Mouse (Mus musculus) thymus, postnatal 0 days (tissue): ENCODE measurements around the gene Klhl29. TPM values are rescaled to one million over a fixed set of nuclear protein-coding genes. Genes with fewer than 3 reads are reported as not detected.

Experiments
- DNase-seq: peaks from one replicate; pipeline ENCODE4 v3.0.0-alpha.2; 2015; ENCODE audit warnings: low spot score
- polyA plus RNA-seq: library from polyadenylated mRNA; unstranded; fragments of >200 nt; fragmentation: Nextera tagmentation; extraction: Ambion mirVana; gene quantifications from 2 replicates; pipeline ENCODE4 v1.2.1, GENCODE M21; 2015

The Klhl29 gene
- polyA plus RNA-seq, 1 experiment from 2014 or later = 0.39 TPM

DNA sequence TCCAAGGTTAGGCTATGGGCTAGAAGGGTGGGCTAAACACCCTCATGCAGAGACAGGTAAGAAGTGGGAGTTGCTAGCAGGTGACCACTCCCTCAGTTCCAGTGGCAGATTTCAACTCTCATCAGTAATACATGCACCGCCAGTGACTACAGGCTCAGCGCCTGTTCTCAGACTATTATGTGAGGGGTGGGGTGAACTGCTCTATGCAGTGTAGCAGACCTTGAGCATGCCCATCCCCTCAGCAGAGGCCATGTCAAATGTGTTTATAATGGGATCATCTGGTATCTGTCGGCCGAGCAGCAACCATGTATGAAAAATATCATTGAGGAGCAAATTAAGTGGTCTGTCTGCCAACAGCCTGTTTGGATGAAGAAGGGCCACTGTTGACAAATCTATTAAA, 72.4 kb downstream of the Klhl29 start:
- no peak for DNase-seq

GRCm38 (mm10) chr12:5301841-5302240, 73.6 kb downstream of the Klhl29 start:
- no peak for DNase-seq

DNA sequence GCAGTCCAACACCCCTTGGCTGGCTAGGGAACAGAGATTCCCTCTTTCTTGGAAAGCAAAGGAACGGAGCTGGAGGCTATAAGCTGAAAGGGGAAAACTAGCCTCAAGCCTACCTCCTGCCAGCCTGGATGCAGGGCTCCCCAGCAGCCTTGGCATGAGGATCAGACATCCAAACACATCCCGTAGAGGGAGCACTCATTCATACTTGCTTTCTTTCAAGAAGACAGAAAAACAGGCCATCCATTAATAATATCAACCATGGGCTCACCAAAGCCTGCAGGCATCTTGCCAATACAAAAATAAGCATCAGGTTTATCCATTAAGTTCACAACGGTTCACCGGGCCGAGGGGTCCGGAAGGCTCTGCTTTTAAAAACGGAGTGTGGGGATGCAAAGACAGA, 79.1 kb downstream of the Klhl29 start:
- no peak for DNase-seq

GRCm38 (mm10) chr12:5292316-5292715, 83.2 kb downstream of the Klhl29 start:
- no peak for DNase-seq

DNA sequence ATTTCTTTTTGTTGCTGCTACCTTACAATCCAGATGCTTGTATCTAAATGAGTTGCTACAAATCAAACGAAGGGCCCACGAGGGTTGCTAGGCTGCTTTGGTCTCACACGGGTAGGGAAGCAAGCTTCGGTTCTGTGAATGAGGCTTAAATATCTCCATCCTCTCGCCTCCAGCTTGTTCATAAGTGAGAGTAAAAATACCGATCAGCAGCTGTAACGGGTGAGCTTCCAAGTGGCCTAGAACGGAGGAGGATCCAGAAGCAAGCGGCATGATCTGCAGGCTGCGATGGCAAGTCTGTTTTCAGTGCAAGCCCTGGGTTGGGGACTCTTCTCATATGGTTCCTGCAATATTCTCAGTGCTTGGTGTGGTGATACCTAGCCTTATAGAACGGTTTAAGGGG, 89.9 kb downstream of the Klhl29 start:
- DNase-seq = no peak

DNA sequence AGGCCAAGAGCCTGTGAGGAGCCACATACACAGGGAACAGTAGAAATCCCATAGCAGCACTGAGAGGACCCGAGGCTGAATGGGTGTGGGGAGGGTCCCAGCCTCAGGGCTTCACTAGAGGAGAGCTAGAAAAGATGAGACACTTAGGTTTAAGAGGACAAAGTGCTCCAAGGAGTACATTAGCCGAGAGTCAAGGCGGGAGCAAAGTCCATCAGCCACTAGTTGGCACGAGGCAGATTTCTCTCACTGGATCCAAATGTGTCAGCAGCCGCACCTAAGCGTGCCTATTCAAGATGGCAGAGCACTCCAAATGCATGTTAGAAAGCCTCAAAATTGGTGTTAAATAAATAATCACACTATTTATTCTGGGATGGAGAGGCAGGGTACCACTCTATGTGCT, 90.5 kb downstream of the Klhl29 start:
- DNase-seq = no peak

DNA sequence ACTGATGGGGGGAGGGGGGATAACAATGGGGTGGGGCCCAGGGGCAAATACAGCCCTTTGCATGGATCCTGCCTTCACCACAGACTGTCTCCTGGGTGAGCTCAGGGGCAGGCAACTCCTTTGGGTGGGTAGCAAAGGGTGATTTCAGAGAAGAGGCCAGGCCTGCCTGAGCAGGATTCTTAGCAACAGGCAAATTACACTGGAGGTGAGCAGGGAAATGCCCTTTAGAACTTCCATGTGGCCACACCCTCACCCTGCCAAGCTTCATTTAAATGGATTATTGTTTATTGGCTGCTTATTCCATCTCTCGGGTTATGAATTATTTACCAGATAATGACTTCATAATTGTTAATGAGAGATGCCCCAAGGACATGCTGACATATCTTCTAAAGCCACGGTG, 91.8 kb downstream of the Klhl29 start:
- no peak for DNase-seq

DNA sequence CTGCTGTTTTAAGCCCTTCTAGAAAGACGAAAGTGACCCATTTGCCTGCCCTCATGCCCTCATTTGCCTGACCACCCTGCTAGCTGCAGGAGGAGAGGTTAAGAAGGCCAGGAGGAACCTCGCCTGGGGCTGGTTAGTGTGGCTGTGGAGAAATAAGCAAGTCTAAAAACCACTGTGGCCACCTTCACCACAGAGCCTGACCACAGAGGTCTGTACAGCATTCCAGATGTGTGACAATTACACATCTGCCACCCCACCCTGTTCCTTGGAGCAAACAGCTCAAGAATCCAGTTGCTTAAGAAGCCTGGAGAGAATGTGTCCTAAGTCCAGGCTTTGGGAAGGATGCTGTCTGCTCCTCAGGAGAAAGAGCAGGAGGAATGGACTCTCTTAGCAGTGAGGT, 92.9 kb downstream of the Klhl29 start:
- DNase-seq = no peak

DNA sequence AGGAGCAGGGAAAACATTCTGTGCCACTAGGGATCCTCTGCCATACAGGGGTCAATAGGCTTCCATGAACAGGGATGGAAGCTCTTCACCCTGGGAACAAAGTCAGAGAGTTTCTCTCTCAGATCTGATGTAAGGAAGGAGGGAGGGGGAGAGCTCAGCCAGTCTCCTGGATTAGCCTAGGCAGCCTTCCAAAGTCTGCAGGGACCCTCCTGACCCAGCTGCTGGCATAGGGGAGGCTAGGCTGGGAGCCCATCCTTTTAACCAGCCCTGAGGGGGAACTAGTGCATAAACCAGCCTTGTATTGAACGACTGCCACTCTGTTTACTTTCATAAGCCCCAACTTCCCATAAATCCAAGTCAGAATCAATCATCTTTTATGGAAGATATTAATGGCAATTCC, 95.6 kb downstream of the Klhl29 start:
- DNase-seq = no peak

DNA sequence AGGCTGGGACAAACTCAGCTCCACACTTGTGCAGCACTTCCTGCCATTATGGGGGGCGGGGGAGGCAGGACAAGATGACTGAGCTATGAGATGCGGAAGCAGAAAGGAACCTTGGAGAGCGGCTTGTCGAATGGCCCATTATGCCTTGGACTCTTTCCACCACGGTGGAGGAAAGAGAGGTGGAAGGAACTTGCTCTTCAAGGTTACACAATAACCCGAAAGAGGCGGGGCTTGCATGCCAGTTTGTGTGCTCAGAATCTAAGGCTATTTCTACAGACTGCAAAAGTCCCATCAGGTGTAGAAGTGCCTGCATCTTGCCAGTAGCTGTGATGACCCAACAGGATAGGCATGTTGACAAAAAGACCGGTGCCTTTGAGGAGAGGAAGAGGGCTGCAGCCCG, 98.5 kb downstream of the Klhl29 start:
- no peak for DNase-seq

DNA sequence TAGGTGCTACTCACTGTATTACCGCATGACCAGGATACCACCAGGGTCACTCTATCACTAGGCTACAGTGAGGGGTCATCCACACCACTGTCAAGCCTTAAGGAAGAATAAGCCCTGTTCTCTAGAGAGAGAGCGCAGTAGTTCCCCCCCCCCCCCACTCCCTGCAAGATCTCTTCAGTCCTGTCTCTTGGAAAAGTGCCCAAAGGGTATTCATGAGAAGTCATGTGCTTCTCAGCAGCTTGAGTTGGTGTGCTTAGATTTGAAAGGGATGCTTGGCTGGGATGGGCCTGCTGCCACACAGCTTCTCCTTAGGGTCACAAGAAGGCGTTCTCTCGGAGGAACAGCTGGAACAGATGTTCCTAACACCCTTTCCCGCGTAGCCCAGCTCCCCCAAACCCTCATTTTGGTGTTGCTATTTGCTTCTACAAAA, 100.0 kb downstream of the Klhl29 start:
- DNase-seq = no peak

DNA sequence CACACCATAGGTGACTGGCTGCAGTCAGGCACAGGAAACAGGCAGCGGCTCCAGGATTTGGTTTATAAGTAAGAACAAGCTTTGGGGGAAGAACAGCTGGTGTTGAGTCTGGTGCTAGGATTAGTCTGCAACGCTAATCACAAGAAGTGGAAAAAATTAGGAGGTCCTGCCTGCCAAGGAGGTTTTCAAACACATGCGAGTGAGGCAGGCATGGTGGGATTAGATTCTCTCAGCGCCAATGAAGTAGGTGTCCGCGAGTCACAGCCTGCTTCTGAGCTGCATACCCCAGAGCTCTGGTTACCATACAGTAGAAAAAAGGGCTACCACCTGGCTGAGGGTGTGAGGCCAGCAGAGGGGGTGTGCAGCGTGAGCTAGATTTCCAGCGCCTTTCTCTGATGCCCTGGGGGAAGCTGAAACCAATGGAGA, 101.0 kb downstream of the Klhl29 start:
- DNase-seq = no peak

DNA sequence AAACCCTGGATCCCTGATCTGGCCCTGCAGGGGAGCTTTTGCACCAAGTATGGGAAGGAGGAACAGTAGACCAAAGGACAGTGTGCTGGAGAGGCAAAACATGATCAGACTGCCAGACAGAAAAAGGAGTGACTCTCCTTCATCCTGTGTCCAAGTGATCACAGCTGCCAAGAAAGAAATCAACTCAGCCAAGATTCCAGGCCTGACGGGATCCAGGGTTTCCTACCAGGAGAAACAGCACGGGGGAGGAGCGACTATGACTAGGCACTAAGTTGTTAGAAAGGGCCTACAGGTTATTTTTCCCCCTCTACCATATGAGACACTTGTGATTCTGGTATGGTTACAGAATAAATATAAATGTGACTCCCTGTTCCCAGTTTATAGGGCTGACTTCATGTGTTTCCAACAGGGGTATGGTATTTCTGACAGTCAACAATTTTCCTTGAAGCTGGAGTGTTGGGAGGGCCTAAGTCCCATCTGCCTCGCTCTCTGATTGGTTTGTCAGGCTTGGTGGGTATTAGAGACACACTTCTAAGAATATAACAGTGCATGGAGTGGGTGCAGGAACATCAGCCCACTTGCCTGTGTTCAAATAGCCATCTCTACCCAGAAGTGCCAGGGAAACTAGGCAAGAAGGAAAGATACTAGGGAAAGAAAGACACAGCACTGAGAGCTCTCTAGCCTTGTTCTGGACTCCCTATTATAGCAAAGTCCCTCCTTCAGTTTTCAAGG, 102.0 kb downstream of the Klhl29 start:
- DNase-seq = no peak

- no peak for DNase-seq
Observed at GRCm38 (mm10) chr12:5270527-5270926, 105.0 kb downstream of the Klhl29 start.

- DNase-seq = no peak
Observed at GRCm38 (mm10) chr12:5269936-5270335, 105.5 kb downstream of the Klhl29 start.

DNA sequence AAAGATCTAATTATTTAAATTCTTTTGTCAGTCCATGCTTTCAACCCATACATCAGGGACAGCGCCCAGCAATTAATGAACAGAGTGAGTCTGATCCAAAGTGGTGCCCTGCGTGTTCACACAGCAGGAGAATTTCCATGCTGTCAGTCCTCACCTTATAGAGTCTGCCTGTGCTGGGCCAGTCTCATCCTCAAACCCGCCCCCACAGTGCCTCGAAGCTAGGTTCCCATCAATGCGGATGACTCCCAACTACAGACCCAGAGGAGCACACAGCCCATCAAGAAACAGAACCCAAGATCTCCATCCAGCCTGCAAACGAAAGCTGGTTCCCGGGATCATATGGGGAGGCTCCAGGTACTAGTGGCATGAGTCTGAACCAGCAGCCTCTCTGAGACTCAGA, 106.4 kb downstream of the Klhl29 start:
- DNase-seq = no peak

- no peak for DNase-seq
Observed at GRCm38 (mm10) chr12:5268188-5268612, 107.3 kb downstream of the Klhl29 start.

- no peak for DNase-seq
Observed at GRCm38 (mm10) chr12:5267271-5268187, 108.0 kb downstream of the Klhl29 start.

DNA sequence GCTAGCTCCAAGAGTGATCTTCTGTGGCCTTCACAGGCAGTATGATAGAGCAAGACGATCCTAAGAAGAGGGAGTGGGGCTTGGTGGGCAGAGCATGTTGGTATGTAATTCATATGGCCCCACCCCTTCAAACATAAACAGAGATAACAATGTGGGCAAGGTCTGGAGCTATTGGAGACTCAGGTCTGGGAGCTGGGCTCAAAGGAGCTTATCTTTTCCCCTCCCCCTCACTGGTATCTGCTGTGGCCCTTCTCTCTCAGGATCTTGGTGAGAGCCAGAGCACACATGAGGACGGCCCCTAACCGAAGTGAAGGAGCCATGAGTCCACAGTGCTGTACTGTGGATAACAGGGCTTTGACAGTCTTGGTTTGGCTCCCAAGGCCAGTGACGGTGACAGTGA, 108.7 kb downstream of the Klhl29 start:
- DNase-seq = no peak

DNA sequence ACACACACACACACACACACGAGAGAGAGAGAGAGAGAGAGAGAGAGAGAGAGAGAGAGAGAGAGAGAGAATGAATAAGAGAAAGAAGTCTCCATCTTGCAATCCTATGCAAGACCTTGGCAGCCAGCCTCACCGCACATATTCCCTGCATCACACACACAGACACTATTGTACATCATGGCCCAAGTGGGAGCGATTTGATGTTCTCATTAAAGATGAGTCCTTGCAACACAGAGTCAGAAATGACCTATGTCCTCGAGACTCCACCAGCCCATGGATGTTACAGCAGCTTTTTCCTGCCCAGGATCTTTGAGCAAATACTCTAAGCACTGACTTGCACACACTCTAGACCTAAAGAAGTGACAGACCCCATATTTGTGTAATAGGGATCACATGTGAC, 114.0 kb downstream of the Klhl29 start:
- DNase-seq = no peak

DNA sequence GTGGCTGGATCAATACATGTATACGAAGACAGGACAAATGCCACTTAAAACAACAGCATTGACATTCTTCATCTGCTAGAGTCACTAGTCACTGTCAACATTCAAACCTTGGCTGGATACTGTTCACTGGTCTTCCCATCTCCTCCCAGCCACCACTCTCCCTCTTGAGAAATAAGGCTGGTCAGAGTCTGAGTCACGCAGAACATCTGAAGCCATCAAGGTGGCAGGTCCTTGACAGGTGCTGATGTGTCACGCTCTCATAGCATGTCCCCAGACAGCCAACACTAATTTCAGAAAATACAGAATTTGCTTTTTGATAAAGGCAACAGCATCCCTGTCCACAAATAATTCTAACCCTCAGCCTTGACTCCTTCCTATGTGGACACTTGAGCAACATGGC, 116.7 kb downstream of the Klhl29 start:
- no peak for DNase-seq

DNA sequence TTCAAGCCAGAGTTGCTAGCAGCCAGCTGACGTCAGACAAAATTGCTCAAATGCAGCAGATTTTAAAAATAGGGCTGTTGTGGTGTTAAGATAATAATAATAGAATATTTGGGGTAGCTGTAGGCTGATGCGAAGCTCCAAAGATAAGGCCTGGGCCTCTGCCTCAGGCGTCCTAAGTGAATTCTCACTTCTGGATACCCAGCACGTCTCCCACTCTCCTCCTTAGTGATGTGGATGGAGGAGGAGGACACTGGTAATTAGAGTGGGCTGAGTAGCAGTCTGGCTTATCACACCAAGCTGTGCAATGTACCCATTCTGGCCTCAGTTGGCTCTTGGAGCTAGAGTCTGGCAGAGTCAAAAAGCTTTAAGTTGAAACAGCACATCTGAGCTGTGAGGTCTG, 118.3 kb downstream of the Klhl29 start:
- DNase-seq = no peak

- no peak for DNase-seq
Observed at GRCm38 (mm10) chr12:5255079-5255478, 120.4 kb downstream of the Klhl29 start.
